In genomic region chr8:125538265-125538664, GRCm38 (mm10) we compare ENCODE assay signal across 10 mouse cellular contexts. TPM values are rescaled to one million over a fixed set of nuclear protein-coding genes. Genes with fewer than 3 reads are reported as not detected.
DNase-seq lines count a peak whose midpoint lies in the region; ATAC-seq and TF ChIP-seq lines count a peak whose summit lies in the region.
"Had no signal": no experiment of that assay in that cellular context is flagged by ENCODE, and none has a peak within 500 bp of the region (broad histone marks: within the 10 kb centered on the region; RNA-seq: fewer than 3 reads in every experiment).

No protein-coding gene starts in this region.

- H3K9me3 ChIP-seq in kidney, embryonic 15.5 days (replicated peaks) = no peaks in the 10 kb centered on the region
- H3K9me3 ChIP-seq in kidney, embryonic 14.5 days (ENCODE audit: control insufficient read depth, low read length) = no peaks in the 10 kb centered on the region
- no peaks in the 10 kb centered on the region for H3K9me3 ChIP-seq in embryonic facial prominence, embryonic 10.5 days
- H3K9me3 ChIP-seq in limb, embryonic 14.5 days (ENCODE audit: control insufficient read depth, low read length) = no peaks in the 10 kb centered on the region

- H3K4me2 ChIP-seq in kidney, embryonic 15.5 days = no peak overlapping the region
- no peak overlapping the region for H3K4me2 ChIP-seq in kidney, embryonic 14.5 days (replicated peaks; ENCODE audit: low read depth, low read length)
- H3K4me2 ChIP-seq in limb, embryonic 14.5 days (replicated peaks; ENCODE audit: low read depth, low read length, severe bottlenecking) = no peak overlapping the region

- peak; percentile 75 for DNase-seq in adrenal gland, postnatal 14 days
- DNase-seq in embryonic facial prominence, embryonic 10.5 days (ENCODE audit: low spot score) = no peak
- no peak for DNase-seq in limb, embryonic 14.5 days (ENCODE audit: low spot score)
- no peak for DNase-seq in ovary, postnatal 14 days (ENCODE audit: low spot score)
- no peak for DNase-seq in frontal cortex, adult 2 months (ENCODE audit: extremely low spot score in 1 of 2, low spot score in 1 of 2)
- DNase-seq: thymus, postnatal 36 days had no signal

- peak overlapping the region; percentile 22; the same call in 1 of the 2 replicates for H3K27ac ChIP-seq in kidney, embryonic 15.5 days
- no peak overlapping the region; the same call in 1 of the 2 replicates for H3K27ac ChIP-seq in kidney, embryonic 14.5 days (ENCODE audit: low read depth, low read length)
- 0 out of 2 replicates have a peak overlapping the region, but pooled peaks have one; percentile 12 for H3K27ac ChIP-seq in embryonic facial prominence, embryonic 10.5 days (replicated peaks)
- H3K27ac ChIP-seq in limb, embryonic 14.5 days (replicated peaks; ENCODE audit: low read depth, low read length) = peak overlapping the region; percentile 33; the same call in 1 of the 2 replicates

- H3K4me3 ChIP-seq in kidney, embryonic 15.5 days (replicated peaks) = no peak overlapping the region
- no peak overlapping the region for H3K4me3 ChIP-seq in kidney, embryonic 14.5 days (ENCODE audit: low read length)
- H3K4me3 ChIP-seq in embryonic facial prominence, embryonic 10.5 days = no peak overlapping the region
- H3K4me3 ChIP-seq in limb, embryonic 14.5 days (replicated peaks; ENCODE audit: low read length) = no peak overlapping the region

- H3K27me3 ChIP-seq in kidney, embryonic 15.5 days = no peaks in the 10 kb centered on the region
- H3K27me3 ChIP-seq in kidney, embryonic 14.5 days (ENCODE audit: control insufficient read depth, insufficient read depth, low read length) = no peaks in the 10 kb centered on the region
- H3K27me3 ChIP-seq in embryonic facial prominence, embryonic 10.5 days (replicated peaks; ENCODE audit: low read depth, poor library complexity, severe bottlenecking) = no peaks in the 10 kb centered on the region
- H3K27me3 ChIP-seq in limb, embryonic 14.5 days (ENCODE audit: control insufficient read depth, insufficient read depth, low read length) = no peaks in the 10 kb centered on the region

- WGBS in kidney, embryonic 15.5 days = 29% methylated on average over 6 of the region's 6 CpGs
- WGBS in kidney, embryonic 14.5 days = 22% methylated on average over 6 of the region's 6 CpGs
- WGBS in embryonic facial prominence, embryonic 10.5 days = 74% methylated on average over 6 of the region's 6 CpGs
- 30% methylated on average over 6 of the region's 6 CpGs for WGBS in limb, embryonic 14.5 days

- peaks cover 56% of the 10 kb centered on the region for H3K4me1 ChIP-seq in kidney, embryonic 15.5 days
- H3K4me1 ChIP-seq in kidney, embryonic 14.5 days (ENCODE audit: control insufficient read depth, insufficient read depth, low read length) = peaks cover 18% of the 10 kb centered on the region; the same call in 1 of the 2 replicates
- H3K4me1 ChIP-seq in embryonic facial prominence, embryonic 10.5 days = peaks cover 51% of the 10 kb centered on the region
- H3K4me1 ChIP-seq in limb, embryonic 14.5 days (ENCODE audit: control insufficient read depth, insufficient read depth, low read length) = peaks cover 22% of the 10 kb centered on the region

- no peak for ATAC-seq in kidney, embryonic 15.5 days (replicated peaks; ENCODE audit: low FRiP score)
- ATAC-seq in kidney, embryonic 14.5 days (ENCODE audit: low FRiP score, low TSS enrichment) = no peak
- peak; percentile 56; the same call in 1 of the 2 replicates for ATAC-seq in limb, embryonic 14.5 days (ENCODE audit: low FRiP score, low read depth)
- ATAC-seq: forebrain, embryonic 14.5 days; inflammation-experienced regulatory T-cells, adult 6 months had no signal

- TF ChIP-seq POLR2A in limb, embryonic 14.5 days (IDR thresholded peaks at IDR 0.05; ENCODE audit: borderline replicate concordance, extremely low read depth, insufficient read depth, insufficient read length) = no peak

- peaks cover 15% of the 10 kb centered on the region for H3K36me3 ChIP-seq in kidney, embryonic 15.5 days
- H3K36me3 ChIP-seq in kidney, embryonic 14.5 days (ENCODE audit: control insufficient read depth, insufficient read depth, low read length) = peaks cover 5% of the 10 kb centered on the region; the same call in 1 of the 2 replicates
- H3K36me3 ChIP-seq in embryonic facial prominence, embryonic 10.5 days (replicated peaks) = peaks cover 15% of the 10 kb centered on the region
- peaks cover 6% of the 10 kb centered on the region; the same call in 1 of the 2 replicates for H3K36me3 ChIP-seq in limb, embryonic 14.5 days (ENCODE audit: control insufficient read depth, insufficient read depth, low read length)

- no peak overlapping the region for H3K9ac ChIP-seq in kidney, embryonic 15.5 days
- no peak overlapping the region for H3K9ac ChIP-seq in kidney, embryonic 14.5 days (ENCODE audit: low read depth, low read length)
- H3K9ac ChIP-seq in limb, embryonic 14.5 days (ENCODE audit: low read depth, low read length, severe bottlenecking) = no peak overlapping the region

RNA-seq across cellular contexts. Expression of gene Sipa1l2, which starts 31.3 kb away (rescaled TPM):
- 16.9 and 17.4 TPM in 2 replicates for polyA plus RNA-seq in kidney, embryonic 15.5 days (2015; fragmentation: Nextera tagmentation; extraction: Ambion mirVana)
- polyA plus RNA-seq in kidney, embryonic 14.5 days (2014; fragmentation: Nextera tagmentation; extraction: Ambion mirVana) = 6.6 and 12.9 TPM in 2 replicates
- total RNA-seq in adrenal gland, postnatal 14 days (2021) = 36.6 and 37.9 TPM in 2 replicates
- 12.7 and 14.8 TPM in 2 replicates for polyA plus RNA-seq in embryonic facial prominence, embryonic 10.5 days (2016; fragmentation: Nextera tagmentation; extraction: Ambion mirVana)
- 21.6 and 24.8 TPM in 2 replicates for polyA plus RNA-seq in limb, embryonic 14.5 days (2012; rRNA removed)
- 11.6 and 12.4 TPM in 2 replicates for polyA plus RNA-seq in limb, embryonic 14.5 days (2014; fragmentation: Nextera tagmentation; extraction: Ambion mirVana)
- 26.7 and 29.7 TPM in 2 replicates for polyA plus RNA-seq in frontal cortex, adult 2 months (2012; rRNA removed)
